Mouse (Mus musculus) CD4-positive helper T cell, adult 2 months (primary cell): Measurements from ENCODE around the gene Prkab1.
A peak's percentile ranks its signal among the peaks of the same experiment; 100 is the strongest.

Experiments
- DNase-seq: peaks from one replicate; pipeline ENCODE4 v3.0.0-alpha.2; 2012; ENCODE audit warnings: low read depth, missing footprints, low spot score

Gene Prkab1

DNA sequence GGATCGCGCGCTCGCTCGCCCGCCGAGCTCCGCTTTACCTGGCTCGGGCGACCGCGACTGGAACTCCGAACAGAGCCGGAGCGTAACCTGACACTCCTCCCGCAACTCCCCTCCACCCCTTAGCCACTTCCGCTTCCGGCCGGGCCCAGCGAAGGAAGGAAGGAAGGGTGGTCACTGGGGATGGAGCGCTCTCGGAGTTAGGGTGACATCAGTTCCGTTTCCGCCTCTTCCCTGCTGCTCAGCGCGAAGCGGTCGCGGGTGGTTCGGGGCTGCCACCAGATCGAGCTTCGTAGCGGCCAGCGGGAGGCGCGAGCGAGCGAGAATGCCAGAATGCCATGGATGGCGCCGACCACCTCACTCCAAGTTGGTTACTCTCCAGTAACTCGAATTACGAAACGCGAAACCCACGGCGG lies at the start of gene Prkab1:
TSS of gene Prkab1 (minus strand) at position 182 of the 413 bp plus-strand sequence.
- DNase-seq: peak; percentile 94

DNA sequence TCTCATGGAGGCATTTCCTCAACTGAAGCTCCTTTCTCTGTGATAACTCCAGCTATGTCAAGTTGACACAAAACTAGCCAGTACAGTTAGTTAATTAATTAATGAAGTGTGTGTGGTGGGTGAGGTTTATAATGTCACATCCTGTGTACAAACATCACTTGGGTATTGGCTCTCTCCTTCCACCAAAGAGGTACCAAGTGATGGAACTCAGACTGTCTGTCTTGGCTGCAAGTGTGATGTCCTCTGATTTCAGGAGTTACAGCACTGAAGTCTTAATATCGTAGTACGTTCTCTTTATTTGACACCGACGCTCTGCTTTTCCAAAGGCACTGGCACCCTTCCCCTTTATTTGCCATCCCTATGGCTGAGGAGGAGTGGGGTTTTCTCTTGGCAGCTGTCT lies 45.3 kb upstream of the Prkab1 start:
- no peak for DNase-seq

DNA sequence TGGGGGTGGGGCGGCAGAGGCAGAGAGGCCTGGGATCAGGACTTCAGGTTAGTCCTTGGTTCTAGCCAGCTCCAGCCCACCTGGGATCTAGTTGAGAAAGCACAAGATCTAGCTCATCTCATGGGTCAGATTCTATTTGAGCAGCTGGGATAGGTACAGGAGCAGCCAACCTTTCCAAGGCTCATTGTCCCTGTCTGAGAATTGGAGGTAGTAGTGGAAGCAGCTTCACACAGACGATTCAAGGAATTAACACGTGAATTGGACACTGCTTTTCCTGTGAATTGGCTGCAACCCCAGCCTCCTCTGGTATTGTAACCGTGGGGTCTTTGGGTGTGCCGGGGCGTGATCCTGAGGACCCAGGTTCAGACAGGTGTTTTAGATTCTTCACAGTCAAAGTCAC lies 28.5 kb upstream of the Prkab1 start:
- DNase-seq: no peak

DNA sequence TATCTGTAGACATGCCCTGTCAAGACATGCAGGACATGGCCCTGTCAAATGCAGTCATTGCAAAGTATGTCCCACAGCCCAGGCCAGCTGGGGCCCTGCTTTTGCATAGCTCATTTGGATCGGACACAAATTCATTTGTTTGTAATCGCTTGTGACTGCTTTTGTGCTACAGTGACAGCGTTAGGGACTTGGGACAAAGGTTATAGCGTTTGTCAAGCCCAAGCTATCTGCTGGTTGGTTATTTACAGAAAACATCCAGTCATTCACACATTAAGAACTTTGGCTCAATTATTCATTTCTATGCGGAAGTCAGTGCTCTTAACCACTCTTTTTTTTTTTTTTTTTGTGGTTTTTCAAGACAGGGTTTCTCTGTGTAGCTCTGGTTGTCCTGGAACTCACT lies 27.9 kb upstream of the Prkab1 start:
- no peak for DNase-seq

DNA sequence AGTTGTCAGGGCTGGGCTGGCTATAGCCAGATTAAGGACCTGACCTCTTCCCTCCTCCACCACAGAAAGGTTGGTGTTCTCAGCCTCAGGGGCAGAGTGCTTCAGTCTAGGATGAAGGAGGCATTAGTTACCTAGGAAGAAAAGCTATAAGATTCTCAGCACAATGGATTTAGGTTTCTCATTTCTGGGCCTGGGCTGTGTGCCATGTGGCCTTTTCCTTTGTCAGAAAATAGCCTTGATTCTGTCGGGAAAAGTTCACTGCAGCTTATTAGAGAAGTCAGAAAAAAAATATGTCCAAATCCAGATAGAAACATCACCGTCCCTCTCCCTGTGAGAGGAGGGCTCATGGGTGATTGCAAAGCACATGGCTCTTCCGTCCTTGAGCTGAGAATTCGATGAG lies 25.5 kb upstream of the Prkab1 start:
- no peak for DNase-seq

DNA sequence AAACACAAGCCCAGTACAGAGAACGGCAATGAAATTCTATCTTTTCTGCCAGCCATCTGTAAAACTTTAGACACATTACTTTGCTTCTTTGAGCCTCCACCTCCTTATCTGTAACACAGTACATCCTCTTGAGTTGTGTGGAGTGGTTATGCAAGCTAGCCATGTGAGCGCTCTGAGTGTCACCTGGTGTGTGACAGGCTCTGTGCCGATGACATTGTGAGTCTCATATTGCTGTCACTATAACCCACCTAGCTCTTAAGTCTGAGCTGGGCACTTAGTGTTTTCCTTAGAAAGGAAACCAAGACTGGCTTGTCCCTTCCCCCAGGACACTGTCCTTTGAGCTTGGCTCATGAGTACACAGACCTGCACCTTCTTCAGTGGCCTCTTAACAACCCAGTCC lies 24.0 kb upstream of the Prkab1 start:
- DNase-seq: no peak

DNA sequence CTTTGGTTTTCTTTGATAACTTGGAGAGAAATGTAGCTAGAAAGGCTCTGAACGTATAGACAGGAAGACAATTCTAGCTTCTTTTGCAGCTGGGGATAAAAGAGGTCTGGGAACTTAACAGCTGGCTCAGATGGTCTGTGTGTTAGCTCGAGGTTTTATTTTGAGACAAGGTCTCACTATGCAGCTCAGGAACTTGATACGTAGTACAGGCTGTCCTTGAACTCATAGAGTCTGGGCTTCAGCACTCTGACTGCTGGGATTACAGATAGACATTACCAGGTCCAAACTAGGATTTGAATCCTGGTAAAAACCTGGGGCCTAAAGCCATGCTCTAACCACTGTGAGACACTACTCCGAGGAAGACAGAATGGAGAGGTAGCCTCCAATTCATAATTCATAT lies 21.9 kb upstream of the Prkab1 start:
- DNase-seq: no peak

DNA sequence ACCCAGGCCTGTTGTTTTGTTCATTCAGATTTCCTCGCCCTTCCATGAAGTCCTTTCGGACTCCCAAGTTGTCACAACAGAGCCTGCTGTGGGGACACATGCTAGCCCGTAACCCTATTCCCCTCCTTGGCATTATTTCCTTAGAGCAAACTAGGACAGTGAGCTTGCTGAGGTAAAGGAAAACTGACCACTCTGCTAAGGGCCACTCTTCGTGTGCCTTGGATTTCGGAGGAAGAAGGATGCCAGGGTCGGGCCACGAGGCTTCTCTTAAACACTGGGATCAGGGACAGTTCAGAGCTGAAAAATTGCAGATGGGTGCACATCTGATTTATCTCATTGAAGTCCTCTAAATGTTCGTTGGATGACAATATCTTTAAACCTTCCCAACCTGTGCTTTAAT lies 21.3 kb upstream of the Prkab1 start:
- no peak for DNase-seq

DNA sequence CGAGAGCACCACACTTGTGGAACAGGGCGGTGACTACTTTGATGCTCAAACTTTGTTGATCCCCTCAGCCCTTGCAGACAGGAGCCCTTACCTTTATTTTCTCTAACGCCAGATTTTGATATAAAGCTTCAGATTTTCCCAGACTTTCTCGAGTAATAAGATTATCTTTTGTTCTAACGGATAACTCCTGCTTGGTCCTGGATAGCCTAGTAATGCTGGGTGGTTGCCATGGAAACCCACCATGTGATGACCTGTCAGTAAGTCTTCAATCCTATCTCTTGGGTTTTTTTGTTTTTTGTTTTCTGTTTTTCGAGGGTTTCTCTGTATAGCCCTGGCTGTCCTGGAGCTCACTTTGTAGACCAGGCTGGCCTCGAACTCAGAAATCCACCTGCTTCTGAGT lies 17.9 kb upstream of the Prkab1 start:
- DNase-seq: no peak

DNA sequence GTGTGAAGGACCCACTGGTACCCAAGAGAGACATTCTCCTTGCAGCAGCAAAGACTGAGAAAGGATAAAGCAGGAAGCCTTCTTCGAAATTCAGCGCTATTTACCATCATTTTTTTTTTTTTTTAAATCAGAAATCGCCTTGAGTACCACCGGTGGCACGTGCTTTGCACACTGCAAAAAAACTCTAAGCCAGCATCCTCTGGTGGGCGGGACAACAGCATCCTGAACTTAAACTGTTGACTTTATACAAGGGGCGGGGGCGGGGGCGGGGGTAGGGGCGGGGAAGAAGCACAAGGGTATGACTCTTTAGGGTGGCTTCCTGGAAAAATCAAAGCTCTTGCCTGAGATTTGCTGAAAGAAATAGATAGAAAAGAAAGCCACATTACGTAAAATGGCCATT lies 15.4 kb upstream of the Prkab1 start:
- DNase-seq: peak; percentile 39

DNA sequence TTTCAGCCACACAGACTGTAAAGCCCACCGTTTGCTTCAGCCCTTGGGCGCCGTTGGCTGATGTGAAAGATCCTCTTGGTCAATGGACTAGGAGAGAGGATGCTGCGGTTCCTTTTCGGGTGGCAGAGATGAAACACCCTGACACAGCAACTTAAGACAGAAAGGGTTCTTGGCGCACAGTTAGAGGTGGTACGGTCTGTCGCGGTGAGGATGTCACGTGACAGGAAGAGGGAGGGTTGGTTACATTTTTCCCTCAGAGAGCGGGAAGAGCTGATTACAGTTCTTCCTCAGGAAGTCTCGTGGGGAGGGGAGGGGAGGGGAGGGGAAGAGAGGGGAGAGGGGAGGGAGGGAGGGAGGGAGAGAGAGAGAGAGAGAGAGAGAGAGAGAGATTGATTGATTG lies 13.4 kb upstream of the Prkab1 start:
- no peak for DNase-seq

DNA sequence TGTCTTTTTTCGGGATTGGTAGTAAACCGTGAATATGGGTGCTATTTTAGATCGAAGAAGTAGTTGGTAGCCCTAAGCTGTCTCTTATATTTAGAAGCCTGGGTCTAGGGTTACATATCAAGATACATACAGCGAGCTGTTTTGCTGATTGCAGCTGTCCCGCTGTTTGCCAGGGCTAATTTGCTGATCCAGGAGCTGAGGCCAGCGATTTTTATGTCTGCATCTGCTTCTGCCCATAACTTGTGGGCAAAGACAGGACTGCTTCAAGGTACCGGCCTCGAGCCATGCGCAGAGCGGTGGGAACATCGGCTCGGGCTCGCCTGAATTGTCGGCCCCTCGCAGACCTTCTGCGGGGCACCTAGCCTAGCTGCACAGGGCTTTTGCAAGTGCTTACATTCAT lies 12.2 kb upstream of the Prkab1 start:
- no peak for DNase-seq

DNA sequence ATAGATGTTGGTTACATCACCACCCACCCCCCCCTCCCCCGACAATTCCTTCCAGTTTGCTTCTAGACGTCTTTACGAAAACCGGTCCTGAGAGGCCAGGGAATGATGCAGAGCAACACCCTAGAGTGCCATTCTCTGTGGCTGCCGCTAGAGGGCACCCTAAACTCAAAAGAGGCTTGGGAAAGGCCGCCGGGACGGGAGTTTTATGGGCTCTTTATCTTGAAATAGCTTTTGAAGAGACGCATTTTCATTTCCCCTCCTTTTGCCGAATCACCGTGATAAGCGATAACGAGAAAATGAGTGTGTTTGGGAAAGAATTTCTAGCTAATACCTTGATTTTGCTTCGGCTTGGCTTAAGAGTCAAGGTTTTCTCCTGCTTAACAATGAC lies 6.9 kb upstream of the Prkab1 start:
- peak; percentile 73 for DNase-seq

DNA sequence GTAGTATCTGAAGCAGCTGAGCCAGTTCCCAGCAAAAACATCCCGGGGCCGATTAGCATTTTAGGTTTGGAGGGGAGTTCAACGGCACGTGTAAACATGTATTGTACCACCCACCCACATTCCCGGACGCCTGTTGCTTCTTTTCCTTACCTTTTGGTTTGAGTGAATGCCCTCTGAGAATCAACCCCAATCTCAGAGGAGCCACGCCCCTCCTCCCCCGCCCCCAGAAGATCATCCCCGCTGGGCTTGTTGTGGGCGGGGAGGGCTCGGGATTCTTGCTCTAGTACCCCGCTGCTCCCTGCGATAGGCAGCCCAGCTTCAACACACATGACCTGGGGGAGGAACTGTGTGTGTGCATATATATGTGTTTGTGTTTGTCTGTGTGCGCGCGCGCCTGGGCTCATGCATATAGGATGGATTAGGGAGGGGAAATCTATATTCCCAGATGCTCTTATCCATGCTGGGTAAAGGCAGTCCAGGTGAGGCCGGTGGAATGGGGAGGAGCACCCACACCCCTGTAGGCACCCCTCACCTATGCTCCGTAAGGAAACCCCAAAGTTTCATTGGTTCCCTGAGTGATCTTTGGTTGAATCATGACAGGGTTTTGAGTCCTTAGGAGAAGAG lies 6.4 kb upstream of the Prkab1 start:
- no peak for DNase-seq

DNA sequence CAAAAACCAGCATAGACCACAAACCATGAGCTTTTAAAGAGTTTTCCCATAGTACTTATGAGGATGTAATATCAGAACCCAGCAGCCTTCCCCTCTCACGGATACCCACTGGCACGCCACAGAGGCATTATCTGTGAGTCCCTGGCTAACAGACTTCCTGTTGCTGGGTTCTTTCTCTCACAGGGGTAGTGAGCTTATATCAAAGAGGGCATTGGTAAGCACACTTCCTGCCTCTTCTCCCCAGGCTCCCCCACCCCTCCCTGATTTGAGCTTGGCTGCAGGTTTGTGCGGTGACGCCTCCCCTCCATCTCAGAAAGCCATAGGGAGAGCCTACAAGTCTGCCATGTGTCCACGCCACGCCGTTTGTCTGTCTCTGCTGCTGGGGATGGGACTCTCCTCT lies 4.8 kb upstream of the Prkab1 start:
- DNase-seq: peak; percentile 84

DNA sequence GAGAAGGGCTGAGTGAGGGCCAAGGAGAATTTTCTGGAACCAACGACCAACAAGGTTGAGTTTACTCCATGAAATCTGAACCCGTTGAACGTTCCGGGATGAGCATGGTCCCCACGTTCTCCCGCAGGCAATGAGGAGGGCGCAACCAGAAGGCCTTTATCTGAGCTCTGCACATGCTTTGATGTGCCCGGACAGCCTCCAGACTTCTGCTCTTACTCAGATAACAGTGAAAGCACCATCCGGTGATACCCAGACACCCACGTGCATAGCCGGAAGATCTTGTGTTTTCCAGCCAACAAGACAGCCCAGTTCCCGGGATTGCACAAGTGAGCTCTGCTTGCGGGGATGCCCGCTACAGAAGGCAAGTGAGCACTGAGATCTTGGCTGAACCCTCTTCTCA lies 2.3 kb upstream of the Prkab1 start:
- no peak for DNase-seq

DNA sequence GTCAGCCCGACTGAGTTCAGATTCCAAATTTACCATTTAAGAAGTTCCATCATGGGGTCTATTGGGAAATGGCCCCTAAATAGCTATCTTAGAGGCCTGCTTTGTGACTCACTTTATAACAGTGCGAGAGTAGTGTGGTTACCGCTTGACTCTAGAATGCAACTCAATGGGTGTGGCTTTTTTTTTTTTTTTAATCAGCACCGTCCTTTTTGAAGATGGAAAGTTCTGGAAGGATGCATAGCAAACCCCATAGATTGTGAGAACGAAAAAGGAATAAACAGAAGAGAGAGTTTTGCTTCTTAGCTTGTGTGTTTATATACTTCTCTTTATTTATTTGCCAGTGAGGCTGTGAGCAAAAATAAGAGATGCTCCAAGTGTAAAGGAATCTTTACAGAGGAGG lies 1.8 kb upstream of the Prkab1 start:
- no peak for DNase-seq

DNA sequence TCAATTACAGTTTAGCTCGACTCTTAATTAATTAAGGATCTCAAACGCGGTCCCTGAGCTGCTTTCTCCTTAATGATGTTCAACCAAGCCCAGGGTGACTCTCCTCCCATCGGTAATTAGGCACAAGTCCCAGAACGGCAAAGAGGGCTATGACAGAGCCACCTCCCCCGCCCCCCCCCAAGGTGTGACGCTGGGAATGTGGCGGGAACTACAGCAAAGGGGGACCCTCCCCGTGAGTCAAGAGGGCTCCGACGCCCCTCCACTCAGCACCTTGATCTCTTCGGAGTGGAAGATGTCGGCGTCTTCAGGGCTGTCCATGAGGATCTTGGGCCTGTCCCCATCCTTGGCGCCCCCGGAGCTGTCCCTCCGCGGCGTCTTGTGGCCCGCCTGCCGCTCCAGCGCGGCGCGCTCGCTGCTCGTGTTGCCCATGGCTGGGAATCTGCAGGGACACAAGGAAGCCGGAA lies 455 bp downstream of the Prkab1 start:
- no peak for DNase-seq

DNA sequence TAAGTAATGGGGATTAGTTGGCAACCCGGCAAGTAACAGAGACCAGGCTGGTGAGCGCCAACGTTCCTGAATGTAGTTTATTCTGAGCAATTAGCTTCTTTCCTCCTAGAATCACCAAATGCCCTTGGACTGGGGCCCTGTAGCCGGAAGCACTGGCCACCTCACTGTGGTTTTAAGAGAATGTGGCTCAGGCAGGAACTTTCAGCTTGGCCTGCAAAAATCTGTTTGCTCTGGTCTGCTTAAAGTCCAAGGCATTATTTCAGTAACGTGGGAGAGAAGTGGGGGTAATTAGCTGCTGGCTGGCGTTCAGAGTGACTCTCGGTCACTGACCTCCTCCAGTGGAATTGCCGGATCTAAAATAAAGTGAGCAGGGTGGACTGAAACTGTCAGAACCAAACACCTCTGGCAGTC lies 1.1 kb downstream of the Prkab1 start:
- DNase-seq: no peak

DNA sequence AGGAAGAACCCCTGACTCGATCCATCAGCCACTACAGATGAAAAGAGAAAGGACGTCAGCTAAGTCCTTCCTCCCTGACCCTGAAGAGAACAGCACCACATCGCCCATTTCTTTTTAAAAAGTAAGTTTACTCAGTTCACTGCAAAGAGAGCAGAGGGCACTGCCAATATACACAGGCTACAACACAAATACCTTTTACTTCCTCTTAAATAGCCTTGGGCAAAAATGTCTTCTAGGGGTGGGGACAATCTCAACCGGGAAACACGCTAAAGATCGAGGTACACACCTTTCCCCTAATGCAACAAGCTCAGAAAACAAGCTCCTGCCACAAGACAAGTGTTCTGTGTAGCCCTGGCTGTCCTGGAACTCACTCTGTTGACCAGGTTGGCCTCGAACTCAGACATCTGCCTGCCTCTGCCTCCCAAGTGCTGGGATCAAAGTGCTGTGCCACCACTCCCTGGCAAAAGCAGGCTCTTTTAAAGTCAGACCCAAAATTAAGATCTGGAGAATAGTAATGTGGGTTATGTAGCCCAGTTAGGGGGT lies 1.6 kb downstream of the Prkab1 start:
- no peak for DNase-seq

DNA sequence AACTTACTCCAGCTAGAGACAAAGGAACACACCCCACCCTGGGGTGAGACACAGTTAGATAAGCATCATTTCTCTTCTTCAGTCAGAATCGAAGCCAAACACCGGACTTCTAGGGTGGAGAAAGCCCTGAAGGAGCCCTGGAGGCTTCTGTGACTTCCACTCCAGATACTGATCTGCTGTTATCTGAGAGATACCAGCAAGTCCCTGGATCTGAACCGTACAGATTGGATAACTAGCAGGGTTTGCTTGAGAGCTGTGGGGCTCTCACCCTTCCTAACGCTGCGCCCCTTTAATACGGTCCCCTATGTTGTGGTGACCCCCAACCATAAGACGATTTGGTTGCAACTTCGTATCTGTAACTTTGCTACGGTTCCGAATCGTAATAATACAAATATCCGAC lies 2.2 kb downstream of the Prkab1 start:
- no peak for DNase-seq

DNA sequence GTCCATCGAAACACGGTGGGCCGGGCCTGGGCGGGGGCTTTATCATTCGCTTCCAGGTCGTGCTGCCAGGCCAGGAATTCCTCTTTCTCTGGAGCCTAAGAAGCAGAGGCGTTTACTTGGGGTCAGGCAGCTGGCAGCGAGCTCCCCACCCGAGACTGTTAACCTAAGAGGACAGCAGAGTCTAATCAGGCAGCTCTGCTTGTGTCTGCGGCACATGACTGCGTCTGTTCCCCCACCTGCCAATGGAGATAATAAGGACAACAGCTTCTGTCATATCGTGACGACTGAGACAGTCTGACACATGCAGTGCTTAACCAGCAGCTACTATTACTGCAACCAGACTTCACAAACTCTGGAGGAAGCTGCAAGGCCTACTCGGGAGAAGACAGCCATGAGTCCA lies 2.8 kb downstream of the Prkab1 start:
- no peak for DNase-seq

DNA sequence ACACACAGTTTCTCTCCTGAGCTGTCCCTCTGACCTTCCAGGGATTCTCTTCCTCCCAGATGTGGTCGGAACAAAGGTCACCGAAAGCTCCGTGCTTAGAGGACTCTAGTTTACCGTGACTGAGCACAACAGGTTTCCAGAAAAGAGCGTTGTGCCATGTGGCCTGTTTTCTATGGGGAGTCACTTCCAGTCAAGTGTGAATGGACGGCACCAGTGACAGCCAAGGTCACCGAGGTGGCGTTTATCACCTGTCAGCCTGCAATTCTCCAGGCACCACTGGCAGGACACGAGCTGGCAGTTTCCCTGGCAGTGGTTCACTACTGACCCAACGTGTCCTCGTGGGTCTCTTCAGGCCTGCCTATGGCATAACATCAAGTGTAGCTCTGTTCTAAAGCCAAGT lies 4.9 kb downstream of the Prkab1 start:
- no peak for DNase-seq

DNA sequence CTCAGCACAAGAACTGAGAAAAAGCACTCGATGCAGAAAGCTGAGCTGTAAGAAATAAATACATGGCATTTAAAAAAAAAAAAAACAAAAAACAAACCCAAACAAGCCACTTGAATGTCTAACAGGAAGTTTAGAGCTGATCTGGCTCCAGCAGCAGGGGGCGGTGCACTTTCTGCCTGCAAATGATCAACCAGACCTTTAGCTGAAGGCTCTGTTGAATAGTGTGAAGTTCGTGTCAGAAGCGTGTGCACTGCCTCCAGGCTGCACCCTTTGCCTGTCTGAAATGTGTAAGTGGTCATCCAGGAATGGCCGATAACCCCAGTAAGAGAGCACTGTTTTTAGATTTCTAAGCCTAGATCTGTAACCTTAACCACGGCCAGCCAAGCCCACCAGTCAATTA lies 5.5 kb downstream of the Prkab1 start:
- DNase-seq: no peak
